Mouse (Mus musculus): ENCODE data around the gene Btn1a1. TPM values are rescaled to one million over a fixed set of nuclear protein-coding genes. Genes with fewer than 3 reads are reported as not detected.

Btn1a1 gene
- polyA plus RNA-seq, 2 experiments = 0.31 TPM; not detected in 1

GRCm38 (mm10) chr13:23485271-23485670, 19.6 kb upstream of the Btn1a1 start:
- no peaks in the 10 kb centered on the region for H3K9me3 ChIP-seq (ENCODE audit: control insufficient read depth, low read length)
- H3K9ac ChIP-seq (ENCODE audit: low read depth, low read length, severe bottlenecking) = no peak overlapping the region
- H3K4me1 ChIP-seq (ENCODE audit: control insufficient read depth, insufficient read depth, low read length) = no peaks in the 10 kb centered on the region
- H3K36me3 ChIP-seq (ENCODE audit: control insufficient read depth, insufficient read depth, low read length) = no peaks in the 10 kb centered on the region
- DNase-seq (ENCODE audit: low spot score) = no peak
- no peak overlapping the region for H3K4me2 ChIP-seq (replicated peaks; ENCODE audit: low read depth, low read length, severe bottlenecking)
- 30% methylated on average over 5 of the region's 5 CpGs for WGBS
- H3K4me3 ChIP-seq (replicated peaks; ENCODE audit: low read length) = no peak overlapping the region
- H3K27me3 ChIP-seq (ENCODE audit: control insufficient read depth, insufficient read depth, low read length) = no peaks in the 10 kb centered on the region
- H3K27ac ChIP-seq (replicated peaks; ENCODE audit: low read depth, low read length) = no peak overlapping the region
- no peak for ATAC-seq (ENCODE audit: low FRiP score, low read depth)
- TF ChIP-seq POLR2A (IDR thresholded peaks at IDR 0.05; ENCODE audit: borderline replicate concordance, extremely low read depth, insufficient read depth, insufficient read length) = no peak

GRCm38 (mm10) chr13:23483153-23483552, 17.5 kb upstream of the Btn1a1 start:
- Histone ChIP-seq H3K27ac (replicated peaks; ENCODE audit: low read depth, low read length) (no peak overlapping the region), H3K9me3 (ENCODE audit: control insufficient read depth, low read length) (no peaks in the 10 kb centered on the region), H3K4me2 (replicated peaks; ENCODE audit: low read depth, low read length, severe bottlenecking) (no peak overlapping the region), H3K4me3 (replicated peaks; ENCODE audit: low read length) (no peak overlapping the region), H3K4me1 (ENCODE audit: control insufficient read depth, insufficient read depth, low read length) (no peaks in the 10 kb centered on the region), H3K9ac (ENCODE audit: low read depth, low read length, severe bottlenecking) (no peak overlapping the region), H3K36me3 (ENCODE audit: control insufficient read depth, insufficient read depth, low read length) (no peaks in the 10 kb centered on the region), H3K27me3 (ENCODE audit: control insufficient read depth, insufficient read depth, low read length) (no peaks in the 10 kb centered on the region)
- 85% methylated on average over 2 of the region's 2 CpGs for whole genome bisulfite sequencing
- DNase-seq (ENCODE audit: low spot score) = no peak
- ATAC-seq (ENCODE audit: low FRiP score, low read depth) = no peak
- TF ChIP-seq POLR2A (IDR thresholded peaks at IDR 0.05; ENCODE audit: borderline replicate concordance, extremely low read depth, insufficient read depth, insufficient read length) = no peak

GRCm38 (mm10) chr13:23475658-23476057, 10.0 kb upstream of the Btn1a1 start:
- no peak overlapping the region for H3K4me2 ChIP-seq (replicated peaks; ENCODE audit: low read depth, low read length, severe bottlenecking)
- no peak overlapping the region for H3K9ac ChIP-seq (ENCODE audit: low read depth, low read length, severe bottlenecking)
- H3K27me3 ChIP-seq (ENCODE audit: control insufficient read depth, insufficient read depth, low read length) = no peaks in the 10 kb centered on the region
- no peak for TF ChIP-seq POLR2A (IDR thresholded peaks at IDR 0.05; ENCODE audit: borderline replicate concordance, extremely low read depth, insufficient read depth, insufficient read length)
- no peak overlapping the region for H3K4me3 ChIP-seq (replicated peaks; ENCODE audit: low read length)
- no peak overlapping the region for H3K27ac ChIP-seq (replicated peaks; ENCODE audit: low read depth, low read length)
- H3K4me1 ChIP-seq (ENCODE audit: control insufficient read depth, insufficient read depth, low read length) = no peaks in the 10 kb centered on the region
- 0 out of 2 replicates have a peak, but pooled peaks have one; percentile 47 for ATAC-seq (ENCODE audit: low FRiP score, low read depth)
- H3K9me3 ChIP-seq (ENCODE audit: control insufficient read depth, low read length) = no peaks in the 10 kb centered on the region
- H3K36me3 ChIP-seq (ENCODE audit: control insufficient read depth, insufficient read depth, low read length) = no peaks in the 10 kb centered on the region
- no peak for DNase-seq (ENCODE audit: low spot score)
- 48% methylated on average over 2 of the region's 2 CpGs for WGBS

- Histone ChIP-seq H3K9ac (ENCODE audit: low read depth, low read length, severe bottlenecking) (no peak overlapping the region), H3K27me3 (ENCODE audit: control insufficient read depth, insufficient read depth, low read length) (no peaks in the 10 kb centered on the region), H3K4me3 (replicated peaks; ENCODE audit: low read length) (no peak overlapping the region), H3K27ac (replicated peaks; ENCODE audit: low read depth, low read length) (no peak overlapping the region), H3K4me1 (ENCODE audit: control insufficient read depth, insufficient read depth, low read length) (peaks cover 11% of the 10 kb centered on the region; the same call in 1 of the 2 replicates), H3K36me3 (ENCODE audit: control insufficient read depth, insufficient read depth, low read length) (no peaks in the 10 kb centered on the region), H3K4me2 (replicated peaks; ENCODE audit: low read depth, low read length, severe bottlenecking) (no peak overlapping the region), H3K9me3 (ENCODE audit: control insufficient read depth, low read length) (no peaks in the 10 kb centered on the region)
- DNase-seq (ENCODE audit: low spot score) (peak; percentile 82), ATAC-seq (ENCODE audit: low FRiP score, low read depth) (peak; percentile 78)
- WGBS = 2% methylated on average over 9 of the region's 9 CpGs
- TF ChIP-seq POLR2A (IDR thresholded peaks at IDR 0.05; ENCODE audit: borderline replicate concordance, extremely low read depth, insufficient read depth, insufficient read length) = no peak
These were observed 1.2 kb upstream of the Btn1a1 start for GRCm38 (mm10) chr13:23466911-23467310.

- Histone ChIP-seq H3K9me3 (ENCODE audit: control insufficient read depth, low read length) (no peaks in the 10 kb centered on the region), H3K4me1 (ENCODE audit: control insufficient read depth, insufficient read depth, low read length) (peaks cover 11% of the 10 kb centered on the region; the same call in 1 of the 2 replicates), H3K4me3 (replicated peaks; ENCODE audit: low read length) (0 out of 2 replicates have a peak overlapping the region, but pooled peaks have one; percentile 1), H3K27ac (replicated peaks; ENCODE audit: low read depth, low read length) (no peak overlapping the region), H3K4me2 (replicated peaks; ENCODE audit: low read depth, low read length, severe bottlenecking) (peak overlapping the region; percentile 61), H3K36me3 (ENCODE audit: control insufficient read depth, insufficient read depth, low read length) (no peaks in the 10 kb centered on the region), H3K9ac (ENCODE audit: low read depth, low read length, severe bottlenecking) (no peak overlapping the region), H3K27me3 (ENCODE audit: control insufficient read depth, insufficient read depth, low read length) (no peaks in the 10 kb centered on the region)
- no peak for DNase-seq (ENCODE audit: low spot score)
- 55% methylated on average over 1 of the region's 1 CpGs for WGBS
- ATAC-seq (ENCODE audit: low FRiP score, low read depth) = no peak
- TF ChIP-seq POLR2A (IDR thresholded peaks at IDR 0.05; ENCODE audit: borderline replicate concordance, extremely low read depth, insufficient read depth, insufficient read length) = no peak
These were observed 605 bp upstream of the Btn1a1 start for GRCm38 (mm10) chr13:23466306-23466705.

Measured in limb, embryonic 14.5 days (tissue).